Mouse (Mus musculus) olfactory bulb, adult 2 months (tissue): Measurements from ENCODE around the gene Sox5.

ENCODE experiments used
- CTCF ChIP-seq: fragments of 200-500 bp; IDR thresholded peaks from 2 replicates; pipeline ENCODE4 v1.5.1; 2012; ENCODE audit warnings: low read depth, mild to moderate bottlenecking, low read length, moderate library complexity; ENCODE audit not compliant: insufficient read depth
- POLR2A ChIP-seq: fragments of 200-500 bp; IDR thresholded peaks from 2 replicates; pipeline ENCODE4 v1.6.1; 2012; ENCODE audit warnings: mild to moderate bottlenecking, low read depth, low read length, moderate library complexity; ENCODE audit not compliant: insufficient read depth

- TF ChIP-seq CTCF: no peak
- TF ChIP-seq POLR2A: no peak
These were observed 467 bp upstream of the Sox5 start for GRCm38 (mm10) chr6:144782031-144782857.
